ENCODE assay signal across 8 mouse cellular contexts in the genomic region with DNA sequence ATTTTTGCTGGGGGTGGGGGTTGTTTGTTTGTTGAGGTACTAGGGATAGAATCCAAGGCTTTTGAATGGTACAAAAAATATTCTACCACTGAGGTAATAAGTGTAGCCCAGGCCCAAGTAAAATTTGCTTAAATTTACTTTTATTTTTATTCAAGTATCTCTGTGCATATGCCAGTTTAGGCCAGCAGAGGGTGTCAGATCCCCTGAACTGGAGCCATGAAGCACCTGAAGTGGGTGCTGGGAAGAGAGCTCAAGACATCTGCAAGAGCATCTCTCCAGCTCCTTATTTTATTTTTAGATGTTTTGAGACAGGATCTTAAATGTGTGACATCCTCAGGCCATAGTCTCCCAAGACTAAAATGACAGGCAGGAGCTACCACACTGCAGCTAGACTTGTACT.
A peak's percentile ranks its signal among the peaks of the same experiment; 100 is the strongest.
DNase-seq lines count a peak whose midpoint lies in the region.

No protein-coding gene starts in this region.

- DNase-seq in kidney, adult 18-20 months: peak; percentile 26
- no peak for DNase-seq in kidney, adult 11 months
- peak; percentile 68 to 72 for DNase-seq in B cell, adult 2 months
- DNase-seq in ES-CJ7 (ENCODE audit: low read depth, low spot score): peak; percentile 28
- DNase-seq in kidney, postnatal 14 days: peak; percentile 24
- no peak for DNase-seq in layer of hippocampus, adult 9-11 months
- no peak for DNase-seq in urinary bladder, postnatal 36 days (ENCODE audit: low spot score in 2 of 2)
- no peak for DNase-seq in neural tube, embryonic 10.5 days (ENCODE audit: extremely low spot score, low spot score)

Comparison
In these comparisons a context has a peak if more than half of its experiments do, and no peak if none do; other contexts are left out.
1. DNase-seq: peak in kidney, adult 18-20 months (single experiment), B cell, adult 2 months (2 of 2), ES-CJ7 (single experiment) and kidney, postnatal 14 days (single experiment); none in kidney, adult 11 months (single experiment), layer of hippocampus, adult 9-11 months (single experiment), urinary bladder, postnatal 36 days (0 of 2) and neural tube, embryonic 10.5 days (single experiment).